Mouse (Mus musculus) G1E (cell line): ENCODE results near the gene Tmem240. TPM values are rescaled to one million over a fixed set of nuclear protein-coding genes. Genes with fewer than 3 reads are reported as not detected.

ENCODE experiments used
- ATAC-seq: 2 replicates; pipeline ENCODE4 v1.8.0; 2016; ENCODE audit warnings: mild to moderate bottlenecking; ENCODE audit not compliant: insufficient number of reproducible peaks, poor library complexity, low FRiP score, severe bottlenecking; ENCODE audit errors: extremely low read depth
- DNase-seq: peaks from one replicate; pipeline ENCODE4 v3.0.0; 2012; ENCODE audit warnings: low spot score
- H3K27me3 ChIP-seq: 2 replicates; pipeline ENCODE4 v1.6.1; 2012; ENCODE audit warnings: mild to moderate bottlenecking, low read length, inconsistent platforms; ENCODE audit not compliant: insufficient read depth
- H3K36me3 ChIP-seq: replicated peaks from 2 replicates; pipeline ENCODE3; 2012; ENCODE audit warnings: mild to moderate bottlenecking, inconsistent platforms
- H3K4me1 ChIP-seq: 2 replicates; pipeline ENCODE4 v1.6.1; 2012; ENCODE audit warnings: low read depth, low read length, inconsistent platforms, mixed read lengths; ENCODE audit not compliant: insufficient read depth
- H3K4me3 ChIP-seq: 2 replicates; pipeline ENCODE4 v1.5.1; 2012; ENCODE audit warnings: low read depth, mild to moderate bottlenecking, inconsistent platforms, low read length, moderate library complexity, mixed read lengths
- H3K9me3 ChIP-seq: replicated peaks from 2 replicates; pipeline ENCODE4 v1.6.1; 2012; ENCODE audit warnings: inconsistent platforms
- CTCF ChIP-seq: IDR thresholded peaks from 2 replicates; pipeline ENCODE4 v1.5.1; 2012; ENCODE audit warnings: low read depth, low read length, inconsistent platforms, mixed read lengths
- GATA1 ChIP-seq: IDR thresholded peaks from 2 replicates; pipeline ENCODE4 v1.6.1; 2012; ENCODE audit warnings: borderline replicate concordance, low read length, inconsistent platforms, mixed read lengths
- GATA2 ChIP-seq: IDR thresholded peaks from 2 replicates; pipeline ENCODE4 v1.6.1; 2012; ENCODE audit warnings: low read depth, low read length, inconsistent platforms, borderline replicate concordance
- POLR2AphosphoS5 ChIP-seq: IDR thresholded peaks from 2 replicates; pipeline ENCODE4 v1.6.1; 2012; ENCODE audit warnings: low read depth, low read length, inconsistent platforms; ENCODE audit not compliant: insufficient replicate concordance
- TAL1 ChIP-seq: conservative IDR thresholded peaks from 2 replicates; pipeline ENCODE4 v1.6.1; 2012; ENCODE audit warnings: low read depth, low read length, inconsistent platforms, mixed read lengths
- polyA plus RNA-seq: library from polyadenylated mRNA; stranded (reverse); fragments of >175 nt; gene quantifications from 2 replicates; pipeline ENCODE4 v1.2.3, GENCODE M21; 2012
- total RNA-seq, 2 experiments: library from RNA; stranded (forward) in 1 of 2; stranded (reverse) in 1 of 2; fragments of 200-1000 nt in 1 of 2; fragments of >200 nt in 1 of 2; fragmentation: Nextera tagmentation in 1 of 2; gene quantifications; 2 replicates each; pipeline ENCODE4 v1.2.3; 2014 to 2017

The Tmem240 gene
- total and polyA plus RNA-seq, 3 experiments, result 0.55 to 0.98 (median 0.68) TPM

- peaks cover 38% of the 10 kb centered on the region for H3K27me3 ChIP-seq
- peak; percentile 97 for TF ChIP-seq CTCF
- TF ChIP-seq TAL1, result no peak
- H3K36me3 ChIP-seq, result peaks cover 16% of the 10 kb centered on the region
- ATAC-seq (peak; percentile 76), DNase-seq (peak; percentile 89)
- H3K4me3 ChIP-seq, result peak overlapping the region; percentile 77
- no peaks in the 10 kb centered on the region for H3K9me3 ChIP-seq
- peaks cover 35% of the 10 kb centered on the region for H3K4me1 ChIP-seq
Measured at GRCm38 (mm10) chr4:155769880-155770512, 35.4 kb downstream of the Tmem240 start.

GRCm38 (mm10) chr4:155770626-155771025 is 36.0 kb downstream of the Tmem240 start:
- TF ChIP-seq CTCF (no peak), POLR2AphosphoS5 (no peak), GATA1 (no peak)
- Histone ChIP-seq H3K4me3 (peak overlapping the region; percentile 77), H3K9me3 (no peaks in the 10 kb centered on the region), H3K4me1 (peaks cover 41% of the 10 kb centered on the region), H3K27me3 (peaks cover 44% of the 10 kb centered on the region), H3K36me3 (peaks cover 16% of the 10 kb centered on the region)
- no peak for ATAC-seq
- no peak for DNase-seq

- peaks cover 42% of the 10 kb centered on the region for H3K4me1 ChIP-seq
- no peak for DNase-seq
- no peak overlapping the region for H3K4me3 ChIP-seq
- H3K27me3 ChIP-seq, result peaks cover 54% of the 10 kb centered on the region
- no peak for TF ChIP-seq POLR2AphosphoS5
- H3K9me3 ChIP-seq, result no peaks in the 10 kb centered on the region
- ATAC-seq, result no peak
- H3K36me3 ChIP-seq, result peaks cover 16% of the 10 kb centered on the region
Measured at GRCm38 (mm10) chr4:155771706-155772105, 37.1 kb downstream of the Tmem240 start.

- ATAC-seq, result no peak
- no peak for TF ChIP-seq POLR2AphosphoS5
- TF ChIP-seq GATA1, result no peak
- no peak for TF ChIP-seq TAL1
- no peak for TF ChIP-seq CTCF
- TF ChIP-seq GATA2, result no peak
- Histone ChIP-seq H3K4me3 (no peak overlapping the region), H3K9me3 (no peaks in the 10 kb centered on the region), H3K4me1 (peaks cover 46% of the 10 kb centered on the region), H3K27me3 (peaks cover 63% of the 10 kb centered on the region), H3K36me3 (peaks cover 11% of the 10 kb centered on the region)
- no peak for DNase-seq
Measured at GRCm38 (mm10) chr4:155772786-155773185, 38.2 kb downstream of the Tmem240 start.

- TF ChIP-seq POLR2AphosphoS5 (no peak), GATA1 (no peak)
- DNase-seq (no peak), ATAC-seq (no peak)
- Histone ChIP-seq H3K9me3 (no peaks in the 10 kb centered on the region), H3K4me3 (no peak overlapping the region), H3K27me3 (peaks cover 68% of the 10 kb centered on the region), H3K4me1 (peaks cover 45% of the 10 kb centered on the region), H3K36me3 (peaks cover 6% of the 10 kb centered on the region)
Measured at GRCm38 (mm10) chr4:155773335-155774078, 38.9 kb downstream of the Tmem240 start.

GRCm38 (mm10) chr4:155774280-155774754 is 39.7 kb downstream of the Tmem240 start, which contains the start of gene Vwa1:
TSS of gene Vwa1 (minus strand) at chr4:155774698.
- Histone ChIP-seq H3K27me3 (peaks cover 74% of the 10 kb centered on the region), H3K4me3 (peak within 1 kb of the TSS; percentile 66; the same call in 1 of the 2 replicates), H3K4me1 (peaks cover 37% of the 10 kb centered on the region), H3K36me3 (no peaks in the 10 kb centered on the region), H3K9me3 (no peaks in the 10 kb centered on the region)
- DNase-seq (peak; percentile 35), ATAC-seq (peak; percentile 35; the same call in 1 of the 2 replicates)
- TF ChIP-seq POLR2AphosphoS5, result no peak
- no peak for TF ChIP-seq TAL1
- TF ChIP-seq GATA1, result no peak
- TF ChIP-seq CTCF, result no peak
- no peak for TF ChIP-seq GATA2
